Mouse (Mus musculus) kidney, embryonic 16.5 days (tissue): ENCODE data around the gene Far1. TPM values are rescaled to one million over a fixed set of nuclear protein-coding genes. Genes with fewer than 3 reads are reported as not detected.

ENCODE experiments used
- ATAC-seq: fragments of 200-750 bp; cut with Nextera tagmentation; 2 replicates; pipeline ENCODE4 v1.8.0; 2017; ENCODE audit warnings: moderate TSS enrichment; ENCODE audit not compliant: low FRiP score, low TSS enrichment
- H3K27ac ChIP-seq: fragments of 300-500 bp; sonication (generic); 2 replicates; pipeline ENCODE4 v1.5.1; 2014; ENCODE audit warnings: low read length
- H3K27me3 ChIP-seq: fragments of 300-500 bp; sonication (generic); 2 replicates; pipeline ENCODE4 v1.6.1; 2014; ENCODE audit warnings: low read length, control low read depth, mixed read lengths; ENCODE audit not compliant: insufficient read depth
- H3K36me3 ChIP-seq: fragments of 300-500 bp; sonication (generic); 2 replicates; pipeline ENCODE4 v1.6.1; 2014; ENCODE audit warnings: low read length, control low read depth, mixed read lengths; ENCODE audit not compliant: insufficient read depth
- H3K4me1 ChIP-seq: fragments of 300-500 bp; sonication (generic); 2 replicates; pipeline ENCODE4 v1.6.1; 2014; ENCODE audit warnings: low read length, control low read depth, mixed read lengths; ENCODE audit not compliant: insufficient read depth
- H3K4me2 ChIP-seq: fragments of 300-500 bp; sonication (generic); replicated peaks from 2 replicates; pipeline ENCODE4 v1.6.1; 2014; ENCODE audit warnings: low read depth, low read length
- H3K4me3 ChIP-seq: fragments of 300-500 bp; sonication (generic); 2 replicates; pipeline ENCODE4 v1.5.1; 2014; ENCODE audit warnings: mild to moderate bottlenecking, low read length
- H3K9ac ChIP-seq: fragments of 300-500 bp; sonication (generic); replicated peaks from 2 replicates; pipeline ENCODE4 v1.6.1; 2014; ENCODE audit warnings: low read length
- H3K9me3 ChIP-seq: fragments of 300-500 bp; sonication (generic); 2 replicates; pipeline ENCODE4 v1.6.1; 2016; ENCODE audit warnings: low read length, control low read depth
- WGBS: fragments of 180-500 bp; shearing (Covaris S2); extraction: QIAGEN DNeasy Blood & Tissue Kit; methylation state at CpG from one replicate; pipeline ENCODE4 v1.1.7; 2014; 5-methylcytosine and 5-hydroxymethylcytosine counted together
- polyA plus RNA-seq: library from polyadenylated mRNA; unstranded; fragments of >200 nt; fragmentation: Nextera tagmentation; extraction: Ambion mirVana; gene quantifications from 2 replicates; pipeline ENCODE4 v1.2.1, GENCODE M21; 2015

The Far1 gene
- polyA plus RNA-seq, 1 experiment from 2014 or later = 100.0 TPM

- 51% methylated on average over 3 of the region's 3 CpGs for WGBS
- Histone ChIP-seq H3K27ac (no peak overlapping the region), H3K36me3 (no peaks in the 10 kb centered on the region), H3K4me3 (no peak overlapping the region), H3K4me2 (no peak overlapping the region), H3K27me3 (0 out of 2 replicates have a peak, but pooled peaks cover 2% of the 10 kb centered on the region), H3K9ac (no peak overlapping the region), H3K4me1 (0 out of 2 replicates have a peak, but pooled peaks cover 5% of the 10 kb centered on the region), H3K9me3 (no peaks in the 10 kb centered on the region)
- no peak for ATAC-seq
Measured at GRCm38 (mm10) chr7:113507846-113508245, 5.8 kb upstream of the Far1 start.

- Histone ChIP-seq H3K27ac (no peak overlapping the region), H3K27me3 (0 out of 2 replicates have a peak, but pooled peaks cover 2% of the 10 kb centered on the region), H3K4me2 (no peak overlapping the region), H3K4me1 (peaks cover 18% of the 10 kb centered on the region), H3K9ac (no peak overlapping the region), H3K4me3 (no peak overlapping the region), H3K36me3 (no peaks in the 10 kb centered on the region), H3K9me3 (no peaks in the 10 kb centered on the region)
- no peak for ATAC-seq
- WGBS = 79% methylated on average over 3 of the region's 3 CpGs
Measured at GRCm38 (mm10) chr7:113511396-113511795, 2.2 kb upstream of the Far1 start.

- peaks cover 23% of the 10 kb centered on the region for H3K4me1 ChIP-seq
- H3K9me3 ChIP-seq = no peaks in the 10 kb centered on the region
- no peaks in the 10 kb centered on the region for H3K36me3 ChIP-seq
- 15% methylated on average over 20 of the region's 20 CpGs for WGBS
- H3K9ac ChIP-seq = peak overlapping the region; percentile 85
- H3K4me3 ChIP-seq = peak overlapping the region; percentile 93
- ATAC-seq = no peak
- H3K27ac ChIP-seq = peak overlapping the region; percentile 80
- H3K4me2 ChIP-seq = peak overlapping the region; percentile 93
- 0 out of 2 replicates have a peak, but pooled peaks cover 2% of the 10 kb centered on the region for H3K27me3 ChIP-seq
Measured at GRCm38 (mm10) chr7:113512527-113513285, 928 bp upstream of the Far1 start.

GRCm38 (mm10) chr7:113513963-113514649 is 472 bp downstream of the Far1 start:
- no peaks in the 10 kb centered on the region for H3K36me3 ChIP-seq
- under 1% methylated on average over 42 of the region's 45 CpGs for WGBS

GRCm38 (mm10) chr7:113515831-113516230 is 2.2 kb downstream of the Far1 start:
- WGBS = 74% methylated on average over 4 of the region's 4 CpGs
- Histone ChIP-seq H3K4me3 (no peak overlapping the region), H3K36me3 (no peaks in the 10 kb centered on the region), H3K27ac (peak overlapping the region; percentile 50; the same call in 1 of the 2 replicates), H3K27me3 (0 out of 2 replicates have a peak, but pooled peaks cover 2% of the 10 kb centered on the region), H3K4me2 (peak overlapping the region; percentile 29), H3K4me1 (peaks cover 23% of the 10 kb centered on the region), H3K9me3 (no peaks in the 10 kb centered on the region), H3K9ac (no peak overlapping the region)
- ATAC-seq = no peak

More at GRCm38 (mm10) chr7:113513963-113514649, 472 bp downstream of the Far1 start:
- Histone ChIP-seq H3K27me3 (0 out of 2 replicates have a peak, but pooled peaks cover 2% of the 10 kb centered on the region), H3K4me2 (peak overlapping the region; percentile 70), H3K9me3 (no peaks in the 10 kb centered on the region), H3K9ac (peak overlapping the region; percentile 95), H3K4me1 (peaks cover 23% of the 10 kb centered on the region), H3K4me3 (peak overlapping the region; percentile 93), H3K27ac (peak overlapping the region; percentile 95)
- ATAC-seq = peak; percentile 86

GRCm38 (mm10) chr7:113518419-113518818 is 4.8 kb downstream of the Far1 start:
- Histone ChIP-seq H3K27me3 (no peaks in the 10 kb centered on the region), H3K9me3 (no peaks in the 10 kb centered on the region), H3K9ac (no peak overlapping the region), H3K27ac (no peak overlapping the region), H3K36me3 (no peaks in the 10 kb centered on the region), H3K4me3 (no peak overlapping the region), H3K4me1 (peaks cover 18% of the 10 kb centered on the region), H3K4me2 (no peak overlapping the region)
- no peak for ATAC-seq
- 66% methylated on average over 3 of the region's 3 CpGs for WGBS

- 82% methylated on average over 2 of the region's 2 CpGs for WGBS
- Histone ChIP-seq H3K9me3 (no peaks in the 10 kb centered on the region), H3K4me3 (no peak overlapping the region), H3K27ac (no peak overlapping the region), H3K4me1 (peaks cover 18% of the 10 kb centered on the region), H3K4me2 (no peak overlapping the region), H3K36me3 (no peaks in the 10 kb centered on the region), H3K9ac (no peak overlapping the region), H3K27me3 (no peaks in the 10 kb centered on the region)
- ATAC-seq = no peak
Measured at GRCm38 (mm10) chr7:113518961-113519360, 5.3 kb downstream of the Far1 start.

- H3K27ac ChIP-seq = no peak overlapping the region
- no peak overlapping the region for H3K9ac ChIP-seq
- no peak for ATAC-seq
- H3K4me1 ChIP-seq = no peaks in the 10 kb centered on the region
- no peak overlapping the region for H3K4me3 ChIP-seq
- H3K9me3 ChIP-seq = no peaks in the 10 kb centered on the region
- H3K4me2 ChIP-seq = no peak overlapping the region
- no peaks in the 10 kb centered on the region for H3K27me3 ChIP-seq
- 62% methylated on average over 1 of the region's 1 CpGs for WGBS
- peaks cover 20% of the 10 kb centered on the region; the same call in 1 of the 2 replicates for H3K36me3 ChIP-seq
Measured at GRCm38 (mm10) chr7:113543158-113543557, 29.5 kb downstream of the Far1 start.

GRCm38 (mm10) chr7:113551742-113552463 is 38.3 kb downstream of the Far1 start:
- Histone ChIP-seq H3K4me2 (no peak overlapping the region), H3K4me3 (no peak overlapping the region), H3K9me3 (no peaks in the 10 kb centered on the region), H3K27me3 (no peaks in the 10 kb centered on the region), H3K36me3 (peaks cover 15% of the 10 kb centered on the region; the same call in 1 of the 2 replicates), H3K27ac (no peak overlapping the region), H3K4me1 (no peaks in the 10 kb centered on the region), H3K9ac (no peak overlapping the region)
- ATAC-seq = no peak
